Mouse (Mus musculus): ENCODE data around the gene Chrd. TPM values are rescaled to one million over a fixed set of nuclear protein-coding genes. Genes with fewer than 3 reads are reported as not detected.
A peak's percentile ranks its signal among the peaks of the same experiment; 100 is the strongest.

Gene Chrd
- total RNA-seq (2021): 10 to 100 TPM; 62.2 to 79.5 TPM

GRCm38 (mm10) chr16:20732925-20733730 lies at the start of gene Chrd:
Gene Chrd, plus strand, starts transcription at chr16:20733127.
- DNase-seq (ENCODE audit: extremely low spot score in 1 of 2, low spot score in 1 of 2): no peak

GRCm38 (mm10) chr16:20690774-20691173 lies 42.2 kb upstream of the Chrd start:
- DNase-seq (ENCODE audit: extremely low spot score in 1 of 2, low spot score in 1 of 2): no peak

GRCm38 (mm10) chr16:20691617-20692016 lies 41.3 kb upstream of the Chrd start:
- no peak for DNase-seq (ENCODE audit: extremely low spot score in 1 of 2, low spot score in 1 of 2)

GRCm38 (mm10) chr16:20692241-20692965 lies 40.5 kb upstream of the Chrd start:
- peak in 1 of 2 experiments; percentile 25 for DNase-seq (ENCODE audit: extremely low spot score in 1 of 2, low spot score in 1 of 2)

- peak; percentile 87 to 90 for DNase-seq (ENCODE audit: extremely low spot score in 1 of 2, low spot score in 1 of 2)
These were observed 39.7 kb upstream of the Chrd start, which contains the start of gene Fam131a for GRCm38 (mm10) chr16:20693111-20693701. Gene Fam131a, plus strand, starts transcription at chr16:20693241.

- DNase-seq (ENCODE audit: extremely low spot score in 1 of 2, low spot score in 1 of 2): peak in 1 of 2 experiments; percentile 62
These were observed 38.1 kb upstream of the Chrd start for GRCm38 (mm10) chr16:20694781-20695180.

- DNase-seq (ENCODE audit: extremely low spot score in 1 of 2, low spot score in 1 of 2): peak; percentile 97 to 98
These were observed 37.2 kb upstream of the Chrd start for GRCm38 (mm10) chr16:20695622-20696323.

GRCm38 (mm10) chr16:20699266-20699665 lies 33.7 kb upstream of the Chrd start:
- no peak for DNase-seq (ENCODE audit: extremely low spot score in 1 of 2, low spot score in 1 of 2)

- DNase-seq (ENCODE audit: extremely low spot score in 1 of 2, low spot score in 1 of 2): no peak
These were observed 32.9 kb upstream of the Chrd start for GRCm38 (mm10) chr16:20700036-20700435.

- no peak for DNase-seq (ENCODE audit: extremely low spot score in 1 of 2, low spot score in 1 of 2)
These were observed 31.6 kb upstream of the Chrd start for GRCm38 (mm10) chr16:20701316-20701715.

- no peak for DNase-seq (ENCODE audit: extremely low spot score in 1 of 2, low spot score in 1 of 2)
These were observed 31.0 kb upstream of the Chrd start for GRCm38 (mm10) chr16:20701729-20702521.

- DNase-seq (ENCODE audit: extremely low spot score in 1 of 2, low spot score in 1 of 2): no peak
These were observed 30.4 kb upstream of the Chrd start for GRCm38 (mm10) chr16:20702522-20702893.

GRCm38 (mm10) chr16:20703071-20703470 lies 29.9 kb upstream of the Chrd start:
- no peak for DNase-seq (ENCODE audit: extremely low spot score in 1 of 2, low spot score in 1 of 2)

- DNase-seq (ENCODE audit: extremely low spot score in 1 of 2, low spot score in 1 of 2): no peak
These were observed 29.1 kb upstream of the Chrd start for GRCm38 (mm10) chr16:20703699-20704400.

- DNase-seq (ENCODE audit: extremely low spot score in 1 of 2, low spot score in 1 of 2): no peak
These were observed 27.1 kb upstream of the Chrd start for GRCm38 (mm10) chr16:20705786-20706185.

GRCm38 (mm10) chr16:20706407-20707055 lies 26.4 kb upstream of the Chrd start:
- DNase-seq (ENCODE audit: extremely low spot score in 1 of 2, low spot score in 1 of 2): no peak

- DNase-seq (ENCODE audit: extremely low spot score in 1 of 2, low spot score in 1 of 2): no peak
These were observed 24.5 kb upstream of the Chrd start for GRCm38 (mm10) chr16:20708220-20708938.
